Mouse (Mus musculus): ENCODE measurements around the gene Spag7. TPM values are rescaled to one million over a fixed set of nuclear protein-coding genes. Genes with fewer than 3 reads are reported as not detected.

Gene Spag7
- polyA plus RNA-seq (2017; shearing (Covaris generic)) = 100 to 1,000 TPM; 126 to 132 TPM

DNA sequence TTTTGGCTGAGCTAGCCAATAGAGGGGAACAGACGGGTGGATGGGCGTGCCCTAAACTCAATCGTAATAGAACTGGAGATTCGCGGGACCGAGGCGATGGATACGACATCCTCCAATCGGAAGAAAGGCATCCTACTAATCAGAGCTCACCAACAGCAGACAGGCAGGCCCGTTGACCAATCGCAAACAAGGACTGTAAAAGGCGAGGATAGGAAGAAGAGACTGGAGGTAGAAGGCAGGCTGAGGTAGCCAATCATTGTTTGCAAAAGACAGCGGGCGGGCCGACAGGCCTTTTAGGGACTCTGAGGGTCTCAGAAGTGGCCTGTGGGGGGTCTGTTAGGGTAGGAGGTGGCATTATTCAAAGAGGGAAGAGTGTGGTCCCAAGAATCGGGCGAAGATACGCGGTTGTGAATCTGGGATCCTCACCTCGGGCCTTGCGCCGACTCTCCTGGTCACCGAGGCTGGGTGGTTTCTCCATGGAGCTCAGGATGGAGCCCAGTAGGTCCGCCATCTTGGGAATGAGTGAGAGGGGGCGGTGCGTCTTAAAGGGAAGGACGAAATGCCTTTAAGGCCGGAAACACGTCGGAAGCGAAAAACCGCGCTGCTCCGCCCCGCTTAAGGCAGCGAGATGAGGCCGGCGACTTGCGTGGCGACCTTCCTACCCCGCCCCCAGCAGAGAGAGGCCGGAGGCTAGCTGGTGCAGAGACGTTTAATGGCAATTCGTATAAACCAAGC lies at the start of gene Spag7:
Gene Spag7 (minus strand): TSS at position 646 of the 735 bp plus-strand sequence.
- peak; percentile 88 for ATAC-seq

DNA sequence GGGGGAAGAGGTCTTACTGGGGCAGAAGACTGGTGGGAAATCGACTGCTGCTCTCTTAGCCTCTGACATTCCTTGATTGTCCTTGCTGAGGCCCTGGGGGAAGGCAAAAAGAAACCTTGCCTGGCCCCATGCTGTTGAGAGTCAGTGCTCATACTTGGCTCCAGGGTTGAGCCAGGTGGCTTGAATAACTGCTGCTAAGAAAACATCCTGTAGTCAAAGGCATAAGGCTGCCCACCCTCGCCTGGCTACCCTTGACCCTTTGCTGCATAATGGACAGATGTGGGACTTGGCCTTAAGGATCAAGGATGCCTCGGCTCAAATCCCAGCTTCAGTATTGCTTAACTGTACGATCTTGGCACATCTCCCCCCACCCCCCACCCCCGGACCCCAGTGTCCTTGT lies 49.3 kb upstream of the Spag7 start:
- no peak for ATAC-seq

DNA sequence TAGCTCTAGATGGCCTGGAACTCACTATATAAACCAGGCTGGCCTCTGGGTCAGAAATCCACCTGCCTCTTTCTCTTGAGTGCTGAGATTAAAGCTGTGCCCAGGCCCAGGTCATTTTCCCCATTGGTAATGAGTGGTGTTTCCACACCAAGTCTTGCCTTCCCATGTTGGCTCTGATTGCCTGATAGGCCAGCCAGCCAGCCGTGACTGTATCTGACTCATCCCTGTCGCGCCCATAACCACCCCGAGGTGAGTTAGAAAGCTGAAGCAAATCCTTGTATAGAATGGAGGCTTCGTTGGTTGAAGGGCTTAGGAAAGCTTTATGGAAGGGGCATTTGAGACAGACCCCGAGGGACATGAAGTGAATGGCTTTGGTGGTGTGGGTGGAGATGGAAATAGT lies 46.6 kb upstream of the Spag7 start:
- ATAC-seq = no peak

DNA sequence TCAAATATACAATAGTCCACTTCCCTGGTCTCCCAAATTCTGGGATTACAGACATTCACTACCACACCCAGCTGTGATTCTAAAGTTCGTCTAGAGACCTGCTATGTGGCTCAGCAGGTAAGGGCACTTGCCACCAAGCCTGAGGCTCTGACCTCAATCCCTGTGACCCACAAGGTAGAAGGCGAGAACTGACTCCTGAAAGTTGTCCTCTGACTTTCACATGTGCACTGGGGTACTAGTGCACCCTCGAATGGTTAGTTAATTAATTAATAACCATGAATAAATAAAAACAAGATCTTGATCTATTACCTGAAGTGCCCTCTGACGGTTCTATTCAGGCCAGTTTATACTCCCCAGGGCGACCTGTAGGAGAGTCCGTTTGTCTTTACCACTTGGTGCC lies 44.0 kb upstream of the Spag7 start:
- no peak for ATAC-seq

DNA sequence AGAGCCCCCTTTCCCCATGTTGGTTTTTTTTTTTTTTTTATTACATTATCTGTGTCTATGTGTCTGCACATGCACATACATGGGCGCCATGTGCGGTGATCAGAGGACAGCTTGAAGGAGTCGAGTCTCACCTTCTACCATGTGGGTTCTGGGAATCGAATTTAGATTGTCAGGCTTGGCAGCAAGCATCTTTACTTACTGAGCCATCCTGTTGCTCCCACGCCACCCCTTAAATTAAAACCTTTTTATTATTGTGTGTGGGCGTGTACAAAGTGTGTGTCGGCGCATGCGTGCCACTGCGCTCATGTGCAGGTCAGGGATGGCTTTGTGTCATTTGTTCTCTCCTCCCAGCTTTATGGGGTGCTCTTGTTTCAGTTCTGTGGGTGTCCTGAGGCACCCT lies 41.8 kb upstream of the Spag7 start:
- ATAC-seq = no peak

DNA sequence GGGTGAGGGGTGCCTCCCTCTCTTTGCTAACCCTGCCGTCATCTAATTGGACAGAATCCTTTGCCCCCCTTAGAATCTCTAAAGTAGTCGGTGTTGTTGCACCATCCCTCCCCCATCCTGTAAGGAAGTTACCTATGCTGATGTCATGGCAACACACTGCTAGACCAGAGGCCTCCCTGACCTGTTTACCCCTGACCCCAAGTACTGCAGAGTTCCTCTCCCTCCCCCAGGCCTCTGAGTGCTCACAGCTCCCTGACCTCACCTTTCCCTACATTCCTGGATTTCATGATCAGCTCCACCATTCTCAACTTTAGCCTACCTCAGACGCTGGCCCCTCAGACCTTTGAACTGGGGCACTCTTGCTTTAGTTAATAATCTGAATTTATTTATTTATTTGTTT lies 36.9 kb upstream of the Spag7 start:
- no peak for ATAC-seq

DNA sequence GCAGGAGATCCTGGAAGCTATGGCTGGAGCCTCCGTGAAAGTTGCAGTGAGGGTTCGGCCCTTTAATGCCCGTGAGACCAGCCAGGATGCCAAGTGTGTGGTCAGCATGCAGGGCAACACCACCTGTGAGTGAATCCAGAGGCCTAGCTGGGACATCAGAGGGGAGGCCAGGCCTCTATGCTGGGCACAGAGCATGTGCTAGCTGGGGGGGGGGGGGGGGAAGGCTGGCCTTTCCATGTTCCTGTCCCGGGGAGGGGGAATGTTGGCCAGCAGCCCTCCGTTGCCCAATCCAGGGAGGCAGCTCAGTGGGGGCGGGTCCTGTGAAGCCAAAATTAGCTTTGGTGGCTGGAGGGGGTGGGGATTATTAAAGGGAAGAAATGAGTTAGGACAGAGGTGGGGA lies 33.6 kb upstream of the Spag7 start:
- ATAC-seq = no peak

DNA sequence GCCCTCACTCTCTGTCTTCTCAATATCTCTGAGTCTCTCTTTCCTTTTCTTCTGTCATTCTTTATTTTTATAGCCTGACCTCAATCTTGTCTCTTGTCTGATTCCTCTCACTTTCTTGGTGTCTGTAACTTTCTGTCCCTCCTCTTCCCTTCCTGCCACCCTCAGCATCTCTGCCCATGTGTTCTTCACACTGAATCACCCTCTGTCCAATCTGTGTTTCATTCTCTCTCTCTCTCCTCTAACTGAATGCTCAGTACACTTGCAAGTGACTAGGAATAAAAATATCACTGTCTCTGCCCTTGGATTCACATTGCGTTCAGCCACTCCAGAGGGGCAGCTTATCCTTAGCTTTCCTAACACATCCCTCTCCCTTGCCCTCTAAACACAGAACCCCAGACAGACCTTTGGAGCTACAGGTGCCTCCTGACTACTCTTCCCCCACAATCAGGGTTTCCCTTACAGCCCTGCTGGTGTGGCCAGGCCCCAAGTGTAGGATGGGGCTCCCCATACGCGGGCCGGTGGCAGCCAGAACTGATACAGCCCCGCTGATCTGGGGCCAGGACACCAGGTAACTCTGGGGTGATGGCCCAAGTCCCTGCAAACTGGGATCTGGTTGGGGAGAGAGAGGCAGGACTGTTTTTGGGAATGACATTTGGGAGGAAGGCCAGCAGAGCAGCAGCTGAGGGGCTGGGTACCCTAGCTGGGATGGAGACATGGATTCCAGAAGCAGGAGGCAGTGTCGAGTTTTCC lies 32.9 kb upstream of the Spag7 start:
- ATAC-seq = no peak

DNA sequence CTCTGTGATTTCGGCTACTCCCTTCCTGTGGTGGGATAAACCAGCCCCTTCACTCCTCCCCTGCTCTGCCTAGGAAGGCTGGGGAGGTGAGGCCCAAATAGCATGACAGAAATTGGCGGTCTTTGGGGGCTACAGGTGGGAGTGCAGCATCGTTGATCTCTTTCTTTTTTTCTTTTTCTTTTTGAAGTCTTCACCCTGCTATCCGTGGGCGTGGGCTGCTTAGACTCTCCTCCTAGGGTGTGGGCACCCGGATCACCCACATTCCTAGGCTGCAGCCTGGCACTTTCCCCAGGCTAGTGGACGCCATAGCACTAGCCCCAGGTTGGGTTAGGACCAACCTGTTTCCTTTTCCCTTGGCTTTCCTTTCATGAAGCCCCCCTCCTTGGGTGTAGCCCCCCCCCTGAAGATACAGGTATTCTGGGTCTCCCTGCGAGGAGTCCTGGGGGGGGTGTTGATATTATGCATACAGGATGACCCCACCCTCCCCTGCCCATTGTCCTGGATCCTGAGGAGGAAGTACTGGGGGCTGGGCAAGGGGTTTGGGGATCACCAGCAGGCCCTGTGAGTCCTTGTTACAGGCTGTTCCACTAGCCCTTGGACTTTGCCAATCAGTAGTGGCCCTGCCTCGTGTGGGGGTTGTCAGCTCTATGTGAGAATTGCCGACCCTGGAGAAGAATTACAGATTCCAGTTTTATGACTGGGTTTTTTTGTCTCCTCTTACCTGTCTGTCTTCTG lies 32.2 kb upstream of the Spag7 start:
- no peak for ATAC-seq

DNA sequence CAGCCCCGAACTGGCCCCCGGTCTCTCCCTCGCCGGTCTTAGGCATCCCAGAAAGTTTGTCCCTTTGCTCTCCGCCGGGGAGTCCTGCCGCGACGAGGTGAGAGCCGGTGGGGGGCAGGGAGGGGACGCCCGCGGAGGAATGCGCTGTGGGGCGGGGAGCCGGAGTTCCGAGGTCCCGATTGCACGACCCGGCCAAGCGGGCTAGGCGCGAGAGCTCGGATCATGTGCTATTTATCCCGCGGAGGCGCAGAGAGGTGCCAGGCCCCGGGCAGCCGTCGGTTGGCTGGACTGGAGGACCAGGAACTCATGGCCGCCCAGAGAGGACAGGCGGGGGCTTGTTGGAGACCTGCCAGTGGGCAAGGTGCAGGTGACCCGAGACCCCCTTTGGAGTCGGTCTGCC lies 31.4 kb upstream of the Spag7 start:
- ATAC-seq = peak; percentile 37

DNA sequence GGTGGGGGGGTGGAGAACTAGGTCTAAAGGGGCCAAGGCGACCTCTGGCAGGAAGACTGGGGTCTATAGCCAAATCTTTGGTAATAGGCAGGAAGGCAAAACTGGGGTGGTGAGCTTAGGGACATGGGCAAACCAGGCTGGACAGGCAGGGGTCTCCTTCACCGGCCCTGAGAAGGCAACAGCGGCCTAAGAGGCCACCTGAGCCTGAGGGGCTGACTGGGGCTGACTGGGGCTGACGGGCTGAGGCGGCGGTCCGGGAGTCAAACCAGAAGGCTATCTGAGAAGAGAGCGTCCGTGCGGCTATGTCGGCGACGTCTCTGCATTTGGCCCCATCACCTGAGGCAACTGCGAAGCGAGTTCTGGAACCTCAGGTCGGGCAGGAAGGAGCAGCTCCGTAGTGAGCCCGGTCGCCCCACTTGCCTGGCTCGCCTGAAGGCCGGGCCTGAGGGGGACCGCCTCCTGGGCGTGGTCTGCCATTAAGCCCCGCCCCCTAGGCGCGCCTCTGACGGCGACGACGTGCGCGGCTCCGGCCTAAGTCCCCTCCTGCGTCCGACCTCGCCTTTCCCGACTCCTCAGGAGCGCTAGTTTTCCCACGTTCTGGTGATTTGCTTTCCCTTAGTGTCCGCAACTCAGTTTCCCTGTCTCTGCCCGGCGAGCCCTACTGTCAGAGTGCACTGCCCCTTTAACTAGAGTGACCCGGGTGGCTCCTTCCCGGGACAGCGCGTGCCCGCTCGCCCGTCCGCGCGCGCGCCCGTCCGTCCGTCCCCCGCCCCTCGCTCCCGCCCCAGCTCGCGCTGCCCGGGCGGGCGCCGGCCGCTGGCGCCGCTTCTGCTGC lies 30.7 kb upstream of the Spag7 start, which contains the start of the genes Inca1 and Kif1c:
Gene Inca1 (minus strand): TSS at position 434 of the 835 bp plus-strand sequence.
Gene Kif1c (plus strand): TSS at position 827 of the 835 bp plus-strand sequence.
- ATAC-seq = peak; percentile 98

DNA sequence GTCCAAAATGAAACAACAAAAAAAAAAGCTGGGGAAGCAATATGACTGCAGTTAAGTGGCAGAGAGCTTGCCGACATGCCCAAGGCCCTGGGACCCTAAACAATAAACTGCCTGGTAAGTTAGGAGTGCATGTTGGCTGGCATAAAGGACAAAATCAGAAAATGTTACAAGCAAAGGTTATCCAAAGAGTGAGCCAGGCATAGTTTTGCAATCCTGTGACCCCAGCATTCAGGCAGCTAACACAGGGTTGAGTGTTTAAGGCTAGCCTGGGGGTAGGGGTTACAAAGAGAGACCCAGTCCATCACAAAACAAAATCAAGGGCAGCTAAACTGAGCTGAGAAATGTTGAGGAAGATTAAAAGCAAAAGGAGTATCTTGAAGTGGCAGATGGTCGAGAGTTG lies 29.8 kb upstream of the Spag7 start:
- no peak for ATAC-seq

DNA sequence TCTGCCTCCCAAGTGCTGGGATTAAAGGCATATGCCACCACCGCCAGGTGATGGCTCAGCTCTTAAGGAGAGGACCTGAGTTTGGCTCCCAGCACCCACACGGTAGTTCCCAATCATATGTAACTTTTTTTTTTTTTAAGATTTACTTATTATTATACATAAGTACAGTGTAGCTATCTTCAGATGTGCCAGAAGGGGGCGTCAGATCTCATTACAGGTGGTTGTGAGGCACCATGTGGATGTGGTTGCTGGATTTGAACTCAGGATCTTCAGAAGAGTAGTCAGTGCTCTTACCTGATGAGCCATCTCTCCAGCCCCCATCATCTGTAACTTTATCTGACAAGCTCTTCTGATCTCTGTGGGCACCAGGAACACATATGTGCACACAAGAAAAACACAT lies 28.2 kb upstream of the Spag7 start:
- no peak for ATAC-seq

DNA sequence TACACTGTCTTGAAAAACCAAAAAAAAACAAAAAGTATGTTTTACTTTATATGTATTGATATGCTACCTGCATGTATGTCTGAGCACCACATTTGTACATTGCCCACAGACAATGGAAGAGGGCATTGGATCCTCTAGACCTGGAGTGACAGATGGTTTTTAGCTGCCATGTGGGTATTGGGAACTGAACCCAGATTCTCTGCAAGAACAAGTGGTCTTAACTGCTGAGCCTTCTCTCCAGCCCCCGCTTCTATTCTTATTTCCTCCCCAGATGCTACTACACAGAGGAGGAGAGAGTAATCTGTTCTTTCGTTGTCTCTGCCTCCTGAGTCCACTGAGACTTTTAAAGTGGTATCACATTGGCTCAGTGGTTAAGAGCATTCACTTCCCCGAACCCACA lies 24.3 kb upstream of the Spag7 start:
- ATAC-seq = no peak

DNA sequence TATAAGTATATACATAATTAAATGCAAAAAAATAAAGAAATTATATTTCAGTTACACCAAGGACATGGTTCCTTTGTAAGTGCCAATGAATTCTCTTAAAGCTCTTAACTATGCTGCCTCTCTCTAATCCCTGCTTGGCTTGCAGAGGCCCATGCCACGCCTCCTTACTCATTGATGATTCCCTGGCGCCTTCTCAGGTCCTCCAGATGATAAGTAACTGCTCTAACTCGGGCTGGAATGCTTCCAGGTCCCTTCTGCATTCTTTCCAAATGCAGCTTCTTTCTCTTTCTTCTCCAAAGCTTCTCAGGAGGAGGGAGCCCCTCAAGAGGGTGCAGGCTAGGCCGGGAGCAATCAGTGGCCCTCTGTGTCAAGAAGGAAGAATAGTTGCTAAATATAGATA lies 20.4 kb upstream of the Spag7 start:
- no peak for ATAC-seq

DNA sequence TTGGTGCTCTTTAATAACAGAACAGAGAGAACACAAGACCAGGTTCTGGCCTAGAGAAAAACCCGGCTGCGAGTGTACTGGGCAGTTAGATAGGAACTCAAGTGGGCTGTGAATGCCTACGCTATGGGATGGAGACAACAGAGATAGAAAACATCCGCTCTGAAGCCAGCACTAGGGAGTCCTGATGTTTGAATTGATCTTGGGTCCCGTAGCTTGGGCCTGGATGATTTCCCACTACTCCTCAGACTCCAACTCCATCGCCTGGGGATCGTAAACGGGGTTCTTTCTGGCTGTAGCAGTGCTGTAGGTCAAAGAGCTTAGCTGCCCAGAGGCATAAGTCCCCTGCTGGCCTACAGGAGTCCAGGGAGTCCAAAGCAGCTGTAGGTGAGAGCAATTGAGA lies 19.2 kb upstream of the Spag7 start:
- ATAC-seq = no peak

DNA sequence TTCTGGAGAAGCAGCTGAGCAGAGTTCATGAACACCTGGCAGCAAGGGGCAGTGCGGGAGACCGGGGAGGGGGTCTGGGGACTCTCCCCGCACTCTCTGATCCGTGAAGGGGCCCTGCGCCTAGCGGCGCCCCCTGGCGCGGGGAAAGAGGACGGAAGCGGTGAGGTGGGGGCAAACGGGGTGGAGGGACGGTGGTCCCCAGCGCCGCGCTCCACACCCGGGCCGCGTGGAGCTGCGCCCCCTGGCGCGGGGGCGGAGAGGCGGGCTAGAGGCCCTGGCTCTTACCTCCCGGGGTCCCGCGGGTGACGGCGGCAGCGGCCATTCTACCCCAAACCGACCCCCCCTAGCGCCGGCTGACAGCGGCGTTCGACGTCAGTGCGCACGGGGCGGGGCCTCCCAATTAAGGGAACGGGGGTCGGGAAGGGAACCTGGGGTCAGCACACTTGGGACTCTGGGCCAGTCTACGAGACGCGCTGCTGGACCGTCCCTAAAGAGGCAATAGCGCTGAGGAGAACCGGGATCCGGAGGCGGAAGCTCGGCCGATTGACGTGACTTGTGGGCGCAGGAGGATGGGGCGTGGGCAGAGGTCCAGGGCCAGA lies 18.5 kb upstream of the Spag7 start, which contains the start of gene Camta2:
Gene Camta2 (minus strand): TSS at position 505 of the 599 bp plus-strand sequence.
- peak; percentile 79 for ATAC-seq

DNA sequence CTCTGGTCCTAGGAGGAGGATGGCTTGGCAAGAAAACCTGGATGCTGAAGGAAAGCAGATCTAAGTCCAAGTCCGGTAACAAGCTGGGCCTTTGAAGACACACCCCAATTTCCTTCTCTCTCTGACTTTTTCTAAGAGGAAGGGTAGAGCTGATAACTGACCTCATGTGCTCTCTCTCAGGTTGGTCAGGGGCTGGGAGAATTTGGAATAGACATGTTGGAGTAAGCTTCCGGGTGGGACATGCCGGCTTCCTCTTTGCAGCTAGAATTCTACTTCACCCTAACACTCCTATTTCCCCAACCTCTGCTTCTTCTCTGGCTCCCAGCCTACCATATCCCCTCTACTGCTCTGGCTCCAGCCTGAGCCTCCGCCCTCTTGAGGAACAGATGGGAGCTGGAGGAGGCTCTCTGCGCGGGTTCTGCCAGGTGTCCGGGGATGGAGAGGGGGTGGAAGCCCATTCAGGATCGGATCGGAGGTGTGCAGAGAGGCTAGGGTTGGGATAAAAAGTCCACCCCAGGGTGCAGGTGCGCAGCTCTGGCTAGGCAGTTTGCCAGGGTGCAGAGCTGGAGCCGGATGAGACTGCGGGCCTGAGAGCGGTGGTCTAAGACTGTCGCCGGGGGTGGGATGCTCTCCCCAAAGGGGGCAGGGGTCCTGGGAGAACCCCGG lies 17.8 kb upstream of the Spag7 start:
- peak; percentile 21 for ATAC-seq

DNA sequence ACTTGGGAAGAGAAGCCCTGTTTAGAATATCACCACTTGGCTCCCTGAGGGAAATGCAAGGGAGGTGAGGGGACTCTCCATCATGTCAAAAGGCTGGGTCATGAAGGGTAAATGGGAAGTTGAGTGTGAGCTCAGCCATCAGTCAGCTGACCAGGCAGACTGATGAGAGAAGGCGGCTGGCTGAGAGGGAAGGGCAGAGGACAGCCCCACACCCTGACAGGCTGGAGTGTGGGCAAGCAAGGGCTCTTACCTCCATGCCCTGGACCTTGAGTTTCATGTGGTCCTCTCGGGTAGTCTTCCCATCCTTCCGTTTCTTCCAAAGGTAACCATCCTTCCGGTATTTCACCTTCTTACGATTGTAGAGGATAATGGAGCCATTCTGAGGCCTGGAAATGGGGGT lies 14.4 kb upstream of the Spag7 start:
- ATAC-seq = no peak

DNA sequence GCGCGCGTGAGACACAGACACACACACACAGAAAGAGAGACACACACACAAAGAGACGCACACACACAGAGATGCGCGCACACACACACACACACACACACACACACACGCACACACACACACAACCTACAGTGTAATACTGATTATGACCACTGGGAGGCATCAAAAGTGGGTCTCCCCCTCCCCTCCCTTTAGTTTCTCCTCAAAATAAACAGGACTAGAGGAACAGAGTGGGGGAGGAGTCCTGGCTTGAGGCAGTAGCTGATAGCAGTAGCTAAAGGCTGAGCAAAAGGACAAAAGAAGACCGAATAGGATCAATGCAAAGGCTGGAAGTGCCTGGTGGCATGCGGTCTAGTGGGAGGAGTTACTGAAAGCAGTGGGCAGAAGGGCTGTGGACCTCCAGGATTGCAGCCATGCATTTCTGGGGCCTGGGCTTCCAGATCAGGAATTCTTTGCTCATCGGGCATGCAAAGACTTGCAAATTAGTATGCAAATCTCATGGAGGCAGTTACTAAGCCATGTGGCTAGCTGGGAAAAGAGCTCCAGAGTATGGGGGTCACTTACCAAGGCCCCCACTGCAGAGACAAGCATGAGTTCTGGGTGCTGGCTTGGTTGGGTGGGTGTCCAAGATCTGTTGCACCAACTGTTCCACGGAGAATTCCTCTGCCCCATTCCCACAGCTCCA lies 12.8 kb upstream of the Spag7 start:
- no peak for ATAC-seq

DNA sequence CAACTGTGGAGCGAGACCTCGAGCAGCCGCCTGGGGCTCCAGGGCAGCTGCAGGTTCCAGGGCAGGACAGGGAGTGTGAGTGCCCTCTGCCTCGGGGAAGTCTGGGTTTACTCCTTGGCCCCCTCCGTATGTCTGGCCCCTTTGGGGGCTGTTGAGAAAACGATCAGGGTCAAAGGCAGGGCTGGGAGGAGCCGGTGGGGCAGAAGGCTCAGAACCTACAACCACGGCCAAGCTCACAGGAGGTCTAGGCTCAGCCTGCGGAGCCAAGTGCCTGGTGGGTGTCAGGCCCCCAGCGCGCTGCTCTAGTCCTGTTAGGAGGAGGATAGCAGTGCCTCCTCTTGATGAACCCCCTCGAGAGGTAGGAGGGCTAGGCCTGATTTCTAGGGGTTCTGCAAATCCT lies 12.0 kb upstream of the Spag7 start:
- ATAC-seq = no peak
